Mouse (Mus musculus) gastrocnemius, adult 18-20 months (tissue): ENCODE measurements around the gene Pcdh7. TPM values are rescaled to one million over a fixed set of nuclear protein-coding genes. Genes with fewer than 3 reads are reported as not detected.
"Not testable (repeated sequence)": the region's sequence is repeated elsewhere in the genome, so short reads cannot be mapped to it uniquely, and the experiment has no call there.

ENCODE experiments used
- DNase-seq: peaks from one replicate; pipeline ENCODE4 v3.0.0; 2021; ENCODE audit warnings: low spot score
- total RNA-seq, 2 experiments: library from RNA; stranded (reverse); gene quantifications; 2 replicates each; pipeline ENCODE4 v1.2.3; 2021

Gene Pcdh7
- total RNA-seq, 2 experiments from 2014 or later, result 2.5 to 3.7 TPM

- no peak for DNase-seq
Observed at GRCm38 (mm10) chr5:58117896-58118295, 400.1 kb downstream of the Pcdh7 start.

- no peak for DNase-seq
Observed at GRCm38 (mm10) chr5:58118930-58119611, 401.3 kb downstream of the Pcdh7 start.

- no peak for DNase-seq
Observed at GRCm38 (mm10) chr5:58143897-58144296, 426.1 kb downstream of the Pcdh7 start.

- DNase-seq, result no peak
Observed at GRCm38 (mm10) chr5:58153966-58154365, 436.2 kb downstream of the Pcdh7 start.

- no peak for DNase-seq
Observed at GRCm38 (mm10) chr5:58172218-58172617, 454.5 kb downstream of the Pcdh7 start.

- not testable (repeated sequence) for DNase-seq
Observed at GRCm38 (mm10) chr5:58174335-58174734, 456.6 kb downstream of the Pcdh7 start.

GRCm38 (mm10) chr5:58175532-58175931, 457.8 kb downstream of the Pcdh7 start:
- DNase-seq, result no peak
